Mouse (Mus musculus) heart, postnatal 0 days (tissue): ENCODE results near the gene Fbxo42.

Experiments used
- CTCF ChIP-seq: IDR thresholded peaks from 2 replicates; pipeline ENCODE4 v1.5.1; 2016; ENCODE audit warnings: antibody characterized with exemption, control low read depth, low read depth
- EP300 ChIP-seq: IDR thresholded peaks from 2 replicates; pipeline ENCODE4 v1.6.1; 2016; ENCODE audit warnings: antibody characterized with exemption, low read depth

DNA sequence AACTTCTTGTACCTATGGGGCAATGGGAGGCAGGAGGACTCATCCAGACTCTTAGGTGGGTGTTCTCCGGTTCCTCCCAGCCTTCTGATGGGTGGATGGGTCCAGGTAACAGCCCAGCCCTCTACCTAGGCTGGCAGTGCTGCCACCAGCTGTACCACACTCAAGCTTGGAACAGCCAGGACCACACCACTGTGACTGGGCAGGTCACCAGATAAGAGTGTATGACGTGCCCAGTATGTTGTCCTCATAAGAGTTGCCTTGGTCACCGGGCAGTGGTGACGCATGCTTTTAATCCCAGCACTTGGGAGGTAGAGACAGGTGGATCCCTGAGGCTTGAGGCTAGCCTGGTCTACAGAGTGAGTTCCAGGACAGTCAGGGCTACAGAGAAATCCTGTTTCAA lies 85.5 kb downstream of the Fbxo42 start:
- no peak for TF ChIP-seq CTCF
- TF ChIP-seq EP300: no peak
